Mouse (Mus musculus): ENCODE data around the gene Zmat5. TPM values are rescaled to one million over a fixed set of nuclear protein-coding genes. Genes with fewer than 3 reads are reported as not detected.

Gene Zmat5
- polyA plus RNA-seq, 1 experiment from 2014 or later: 51.7 TPM

- Histone ChIP-seq H3K9ac (ENCODE audit: low read depth, low read length) (no peak overlapping the region), H3K27me3 (replicated peaks; ENCODE audit: control insufficient read depth, insufficient read depth, low read length) (no peaks in the 10 kb centered on the region), H3K4me1 (ENCODE audit: control insufficient read depth, insufficient read depth, low read length) (no peaks in the 10 kb centered on the region), H3K4me2 (ENCODE audit: low read depth, low read length) (no peak overlapping the region), H3K27ac (replicated peaks; ENCODE audit: low read depth, low read length) (no peak overlapping the region), H3K4me3 (ENCODE audit: low read depth, low read length) (no peak overlapping the region), H3K36me3 (ENCODE audit: control insufficient read depth, insufficient read depth, low read length) (no peaks in the 10 kb centered on the region), H3K9me3 (ENCODE audit: control insufficient read depth, low read length) (no peaks in the 10 kb centered on the region)
- WGBS: 72% methylated on average over 5 of the region's 5 CpGs
- no peak for ATAC-seq (ENCODE audit: low read depth)
- no peak for DNase-seq (ENCODE audit: low spot score)
These were observed 26.4 kb downstream of the Zmat5 start for GRCm38 (mm10) chr11:4730913-4731312.

GRCm38 (mm10) chr11:4731781-4732180, 27.3 kb downstream of the Zmat5 start:
- H3K27ac ChIP-seq (replicated peaks; ENCODE audit: low read depth, low read length): no peak overlapping the region
- H3K9me3 ChIP-seq (ENCODE audit: control insufficient read depth, low read length): no peaks in the 10 kb centered on the region
- 66% methylated on average over 6 of the region's 7 CpGs for WGBS
- H3K4me1 ChIP-seq (ENCODE audit: control insufficient read depth, insufficient read depth, low read length): no peaks in the 10 kb centered on the region
- no peak overlapping the region for H3K4me2 ChIP-seq (ENCODE audit: low read depth, low read length)
- no peak overlapping the region for H3K4me3 ChIP-seq (ENCODE audit: low read depth, low read length)
- DNase-seq (ENCODE audit: low spot score) (no peak), ATAC-seq (ENCODE audit: low read depth) (no peak)
- no peaks in the 10 kb centered on the region for H3K27me3 ChIP-seq (replicated peaks; ENCODE audit: control insufficient read depth, insufficient read depth, low read length)
- H3K36me3 ChIP-seq (ENCODE audit: control insufficient read depth, insufficient read depth, low read length): no peaks in the 10 kb centered on the region
- no peak overlapping the region for H3K9ac ChIP-seq (ENCODE audit: low read depth, low read length)

GRCm38 (mm10) chr11:4734179-4734578, 29.7 kb downstream of the Zmat5 start:
- Histone ChIP-seq H3K4me3 (ENCODE audit: low read depth, low read length) (no peak overlapping the region), H3K4me2 (ENCODE audit: low read depth, low read length) (no peak overlapping the region), H3K9ac (ENCODE audit: low read depth, low read length) (no peak overlapping the region), H3K27ac (replicated peaks; ENCODE audit: low read depth, low read length) (no peak overlapping the region), H3K27me3 (replicated peaks; ENCODE audit: control insufficient read depth, insufficient read depth, low read length) (no peaks in the 10 kb centered on the region), H3K9me3 (ENCODE audit: control insufficient read depth, low read length) (no peaks in the 10 kb centered on the region), H3K36me3 (ENCODE audit: control insufficient read depth, insufficient read depth, low read length) (0 out of 2 replicates have a peak, but pooled peaks cover 3% of the 10 kb centered on the region), H3K4me1 (ENCODE audit: control insufficient read depth, insufficient read depth, low read length) (no peaks in the 10 kb centered on the region)
- no peak for ATAC-seq (ENCODE audit: low read depth)
- no peak for DNase-seq (ENCODE audit: low spot score)
- WGBS: 37% methylated on average over 12 of the region's 12 CpGs

GRCm38 (mm10) chr11:4736355-4736754, 31.9 kb downstream of the Zmat5 start:
- no peak overlapping the region for H3K4me2 ChIP-seq (ENCODE audit: low read depth, low read length)
- no peak for ATAC-seq (ENCODE audit: low read depth)
- H3K9ac ChIP-seq (ENCODE audit: low read depth, low read length): no peak overlapping the region
- 36% methylated on average over 6 of the region's 6 CpGs for WGBS
- H3K27me3 ChIP-seq (replicated peaks; ENCODE audit: control insufficient read depth, insufficient read depth, low read length): no peaks in the 10 kb centered on the region
- no peak for DNase-seq (ENCODE audit: low spot score)
- no peaks in the 10 kb centered on the region for H3K9me3 ChIP-seq (ENCODE audit: control insufficient read depth, low read length)
- H3K27ac ChIP-seq (replicated peaks; ENCODE audit: low read depth, low read length): no peak overlapping the region
- H3K36me3 ChIP-seq (ENCODE audit: control insufficient read depth, insufficient read depth, low read length): 0 out of 2 replicates have a peak, but pooled peaks cover 3% of the 10 kb centered on the region
- no peaks in the 10 kb centered on the region for H3K4me1 ChIP-seq (ENCODE audit: control insufficient read depth, insufficient read depth, low read length)
- no peak overlapping the region for H3K4me3 ChIP-seq (ENCODE audit: low read depth, low read length)

- H3K4me2 ChIP-seq (ENCODE audit: low read depth, low read length): no peak overlapping the region
- no peaks in the 10 kb centered on the region for H3K27me3 ChIP-seq (replicated peaks; ENCODE audit: control insufficient read depth, insufficient read depth, low read length)
- H3K4me1 ChIP-seq (ENCODE audit: control insufficient read depth, insufficient read depth, low read length): no peaks in the 10 kb centered on the region
- no peak overlapping the region for H3K4me3 ChIP-seq (ENCODE audit: low read depth, low read length)
- no peak for ATAC-seq (ENCODE audit: low read depth)
- WGBS: 81% methylated on average over 10 of the region's 10 CpGs
- no peak overlapping the region for H3K27ac ChIP-seq (replicated peaks; ENCODE audit: low read depth, low read length)
- DNase-seq (ENCODE audit: low spot score): no peak
- 0 out of 2 replicates have a peak, but pooled peaks cover 3% of the 10 kb centered on the region for H3K36me3 ChIP-seq (ENCODE audit: control insufficient read depth, insufficient read depth, low read length)
- H3K9me3 ChIP-seq (ENCODE audit: control insufficient read depth, low read length): no peaks in the 10 kb centered on the region
- H3K9ac ChIP-seq (ENCODE audit: low read depth, low read length): no peak overlapping the region
These were observed 33.2 kb downstream of the Zmat5 start for GRCm38 (mm10) chr11:4737682-4738081.

- DNase-seq (ENCODE audit: low spot score): no peak
- 0 out of 2 replicates have a peak, but pooled peaks cover 3% of the 10 kb centered on the region for H3K36me3 ChIP-seq (ENCODE audit: control insufficient read depth, insufficient read depth, low read length)
- no peak overlapping the region for H3K4me3 ChIP-seq (ENCODE audit: low read depth, low read length)
- H3K9ac ChIP-seq (ENCODE audit: low read depth, low read length): no peak overlapping the region
- H3K27me3 ChIP-seq (replicated peaks; ENCODE audit: control insufficient read depth, insufficient read depth, low read length): peaks cover 10% of the 10 kb centered on the region
- H3K27ac ChIP-seq (replicated peaks; ENCODE audit: low read depth, low read length): no peak overlapping the region
- no peak for ATAC-seq (ENCODE audit: low read depth)
- H3K4me2 ChIP-seq (ENCODE audit: low read depth, low read length): no peak overlapping the region
- whole genome bisulfite sequencing: 93% methylated on average over 16 of the region's 16 CpGs
- H3K4me1 ChIP-seq (ENCODE audit: control insufficient read depth, insufficient read depth, low read length): no peaks in the 10 kb centered on the region
- no peaks in the 10 kb centered on the region for H3K9me3 ChIP-seq (ENCODE audit: control insufficient read depth, low read length)
These were observed 34.2 kb downstream of the Zmat5 start for GRCm38 (mm10) chr11:4738719-4739118.

- H3K27me3 ChIP-seq (replicated peaks; ENCODE audit: control insufficient read depth, insufficient read depth, low read length): peaks cover 30% of the 10 kb centered on the region
- ATAC-seq (ENCODE audit: low read depth): no peak
- WGBS: 68% methylated on average over 5 of the region's 5 CpGs
These were observed 36.3 kb downstream of the Zmat5 start for GRCm38 (mm10) chr11:4740785-4741184.

GRCm38 (mm10) chr11:4744691-4745090, 40.2 kb downstream of the Zmat5 start:
- Histone ChIP-seq H3K4me3 (ENCODE audit: low read depth, low read length) (no peak overlapping the region), H3K27me3 (replicated peaks; ENCODE audit: control insufficient read depth, insufficient read depth, low read length) (peaks cover 68% of the 10 kb centered on the region), H3K9ac (ENCODE audit: low read depth, low read length) (no peak overlapping the region), H3K36me3 (ENCODE audit: control insufficient read depth, insufficient read depth, low read length) (no peaks in the 10 kb centered on the region), H3K27ac (replicated peaks; ENCODE audit: low read depth, low read length) (no peak overlapping the region), H3K9me3 (ENCODE audit: control insufficient read depth, low read length) (no peaks in the 10 kb centered on the region), H3K4me1 (ENCODE audit: control insufficient read depth, insufficient read depth, low read length) (peaks cover 7% of the 10 kb centered on the region; the same call in 1 of the 2 replicates), H3K4me2 (ENCODE audit: low read depth, low read length) (no peak overlapping the region)
- 63% methylated on average over 6 of the region's 6 CpGs for WGBS
- no peak for ATAC-seq (ENCODE audit: low read depth)
- DNase-seq (ENCODE audit: low spot score): no peak

More at GRCm38 (mm10) chr11:4740785-4741184, 36.3 kb downstream of the Zmat5 start:
- no peaks in the 10 kb centered on the region for H3K4me1 ChIP-seq (ENCODE audit: control insufficient read depth, insufficient read depth, low read length)
- no peak overlapping the region for H3K9ac ChIP-seq (ENCODE audit: low read depth, low read length)
- no peak overlapping the region for H3K27ac ChIP-seq (replicated peaks; ENCODE audit: low read depth, low read length)
- H3K9me3 ChIP-seq (ENCODE audit: control insufficient read depth, low read length): no peaks in the 10 kb centered on the region
- DNase-seq (ENCODE audit: low spot score): no peak
- no peak overlapping the region for H3K4me2 ChIP-seq (ENCODE audit: low read depth, low read length)
- no peak overlapping the region for H3K4me3 ChIP-seq (ENCODE audit: low read depth, low read length)
- H3K36me3 ChIP-seq (ENCODE audit: control insufficient read depth, insufficient read depth, low read length): 0 out of 2 replicates have a peak, but pooled peaks cover 3% of the 10 kb centered on the region

GRCm38 (mm10) chr11:4745969-4746368, 41.5 kb downstream of the Zmat5 start:
- no peaks in the 10 kb centered on the region for H3K9me3 ChIP-seq (ENCODE audit: control insufficient read depth, low read length)
- H3K4me3 ChIP-seq (ENCODE audit: low read depth, low read length): peak overlapping the region; percentile 52
- peaks cover 77% of the 10 kb centered on the region for H3K27me3 ChIP-seq (replicated peaks; ENCODE audit: control insufficient read depth, insufficient read depth, low read length)
- WGBS: 1% methylated on average over 16 of the region's 39 CpGs
- H3K36me3 ChIP-seq (ENCODE audit: control insufficient read depth, insufficient read depth, low read length): no peaks in the 10 kb centered on the region
- H3K4me1 ChIP-seq (ENCODE audit: control insufficient read depth, insufficient read depth, low read length): peaks cover 7% of the 10 kb centered on the region; the same call in 1 of the 2 replicates
- DNase-seq (ENCODE audit: low spot score) (no peak), ATAC-seq (ENCODE audit: low read depth) (no peak)
- H3K9ac ChIP-seq (ENCODE audit: low read depth, low read length): peak overlapping the region; percentile 40; the same call in 1 of the 2 replicates
- peak overlapping the region; percentile 96 for H3K4me2 ChIP-seq (ENCODE audit: low read depth, low read length)
- H3K27ac ChIP-seq (replicated peaks; ENCODE audit: low read depth, low read length): no peak overlapping the region

Measured in embryonic facial prominence, embryonic 14.5 days (tissue).